Mouse (Mus musculus) embryonic fibroblast, embryonic 13.5 days (primary cell): ENCODE data around the gene Lbhd2.

Experiments used
- CTCF ChIP-seq: IDR thresholded peaks from 2 replicates; pipeline ENCODE4 v1.5.1; 2011; ENCODE audit warnings: mild to moderate bottlenecking, control low read depth, low read length, moderate library complexity, borderline replicate concordance; ENCODE audit not compliant: insufficient read depth
- POLR2A ChIP-seq: IDR thresholded peaks from 2 replicates; pipeline ENCODE4 v1.6.1; 2011; ENCODE audit warnings: low read depth, mild to moderate bottlenecking, control low read depth, low read length, moderate library complexity

- TF ChIP-seq CTCF = no peak
- no peak for TF ChIP-seq POLR2A
Observed at GRCm38 (mm10) chr12:111406622-111407021, at the start of gene Lbhd2.
